Mouse (Mus musculus) CD4-positive, CD25-positive, alpha-beta regulatory T cell, adult 2 months (primary cell): ENCODE data around the gene 4430402I18Rik.

Experiments used
- DNase-seq: peaks from one replicate; pipeline ENCODE4 v3.0.0-alpha.2; 2012; ENCODE audit warnings: low read depth, low spot score

The 4430402I18Rik gene

GRCm38 (mm10) chr19:28902111-28902510, 65.5 kb downstream of the 4430402I18Rik start:
- DNase-seq = no peak

- DNase-seq = no peak
Measured at GRCm38 (mm10) chr19:28900771-28901170, 66.8 kb downstream of the 4430402I18Rik start.

GRCm38 (mm10) chr19:28897497-28897896, 70.1 kb downstream of the 4430402I18Rik start:
- no peak for DNase-seq

- DNase-seq = no peak
Measured at GRCm38 (mm10) chr19:28896639-28897038, 71.0 kb downstream of the 4430402I18Rik start.

GRCm38 (mm10) chr19:28891864-28892263, 75.7 kb downstream of the 4430402I18Rik start:
- DNase-seq = no peak

GRCm38 (mm10) chr19:28891238-28891637, 76.4 kb downstream of the 4430402I18Rik start:
- DNase-seq = no peak

- DNase-seq = no peak
Measured at GRCm38 (mm10) chr19:28889251-28889650, 78.3 kb downstream of the 4430402I18Rik start.

- no peak for DNase-seq
Measured at GRCm38 (mm10) chr19:28888496-28888895, 79.1 kb downstream of the 4430402I18Rik start.

- DNase-seq = peak; percentile 40
Measured at GRCm38 (mm10) chr19:28883126-28883525, 84.5 kb downstream of the 4430402I18Rik start.

- no peak for DNase-seq
Measured at GRCm38 (mm10) chr19:28879476-28879875, 88.1 kb downstream of the 4430402I18Rik start.

- no peak for DNase-seq
Measured at GRCm38 (mm10) chr19:28870351-28870750, 97.2 kb downstream of the 4430402I18Rik start.

GRCm38 (mm10) chr19:28869251-28869855, 98.2 kb downstream of the 4430402I18Rik start:
- DNase-seq = peak; percentile 5

- DNase-seq = no peak
Measured at GRCm38 (mm10) chr19:28865501-28865900, 102.1 kb downstream of the 4430402I18Rik start.

- no peak for DNase-seq
Measured at GRCm38 (mm10) chr19:28864981-28865380, 102.6 kb downstream of the 4430402I18Rik start.

- DNase-seq = no peak
Measured at GRCm38 (mm10) chr19:28863626-28864025, 104.0 kb downstream of the 4430402I18Rik start.

- DNase-seq = no peak
Measured at GRCm38 (mm10) chr19:28860246-28860645, 107.4 kb downstream of the 4430402I18Rik start.

GRCm38 (mm10) chr19:28854831-28855230, 112.8 kb downstream of the 4430402I18Rik start:
- DNase-seq = no peak

- no peak for DNase-seq
Measured at GRCm38 (mm10) chr19:28852001-28852400, 115.6 kb downstream of the 4430402I18Rik start.

- no peak for DNase-seq
Measured at GRCm38 (mm10) chr19:28850510-28850909, 117.1 kb downstream of the 4430402I18Rik start.

GRCm38 (mm10) chr19:28844946-28845710, 122.5 kb downstream of the 4430402I18Rik start:
- no peak for DNase-seq
